Mouse (Mus musculus): ENCODE results near the gene Cit. TPM values are rescaled to one million over a fixed set of nuclear protein-coding genes. Genes with fewer than 3 reads are reported as not detected.
A peak's percentile ranks its signal among the peaks of the same experiment; 100 is the strongest.

Cit gene
- polyA plus RNA-seq, 1 experiment from 2014 or later = 5.4 TPM

DNA sequence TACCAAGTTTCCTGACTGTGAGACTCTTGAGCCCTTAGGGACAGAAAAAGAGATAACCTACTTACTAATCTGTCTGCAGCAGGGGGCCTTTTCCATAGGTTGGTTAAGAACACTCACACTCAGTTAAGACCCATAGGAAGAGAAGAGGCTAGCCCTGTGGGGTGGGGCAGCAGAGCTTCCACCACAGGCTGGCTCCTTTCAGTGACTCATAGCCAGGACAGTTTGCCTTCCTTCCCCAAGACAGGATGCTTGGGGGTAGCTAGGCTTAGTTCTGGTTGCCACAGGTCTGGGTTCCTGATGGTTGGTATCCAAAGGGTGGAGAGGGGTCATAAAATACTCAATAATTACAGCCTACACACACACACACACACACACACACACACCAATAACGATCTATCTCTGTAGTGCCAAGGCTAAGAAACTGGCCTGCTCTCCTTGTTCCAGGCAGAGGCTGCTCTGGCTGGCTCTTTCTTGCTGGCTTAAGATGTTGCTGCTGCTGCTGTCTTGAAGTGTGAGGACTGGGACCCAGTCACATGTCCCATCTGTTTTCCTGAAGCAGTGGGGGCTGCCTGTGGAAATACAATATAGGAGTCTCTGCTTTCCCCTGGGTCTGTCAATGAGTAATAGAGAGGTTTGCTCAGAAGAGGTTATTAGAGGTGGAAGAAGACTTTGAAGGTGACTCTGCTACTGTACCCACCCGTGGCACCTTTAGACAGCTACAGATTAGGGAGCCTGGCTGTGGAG lies 165.0 kb downstream of the Cit start:
- Histone ChIP-seq H3K4me3 (ENCODE audit: low read depth, low read length) (no peak overlapping the region), H3K27ac (replicated peaks) (peak overlapping the region; percentile 73), H3K36me3 (ENCODE audit: control insufficient read depth, insufficient read depth, low read length) (peaks cover 13% of the 10 kb centered on the region), H3K27me3 (ENCODE audit: control insufficient read depth, insufficient read depth, low read length) (no peaks in the 10 kb centered on the region), H3K9ac (ENCODE audit: low read length) (no peak overlapping the region), H3K4me1 (replicated peaks; ENCODE audit: control insufficient read depth, insufficient read depth) (no peaks in the 10 kb centered on the region), H3K4me2 (replicated peaks; ENCODE audit: low read depth) (no peak overlapping the region), H3K9me3 (ENCODE audit: control insufficient read depth, low read length) (no peaks in the 10 kb centered on the region)
- 71% methylated on average over 2 of the region's 2 CpGs for WGBS
- DNase-seq (ENCODE audit: low spot score) (peak; percentile 44), ATAC-seq (ENCODE audit: low FRiP score, low TSS enrichment) (peak; percentile 27; the same call in 1 of the 2 replicates)
- TF ChIP-seq CTCF (IDR thresholded peaks at IDR 0.05; ENCODE audit: low read depth) = no peak
- no peak for TF ChIP-seq EP300 (optimal IDR thresholded peaks at IDR 0.05)

DNA sequence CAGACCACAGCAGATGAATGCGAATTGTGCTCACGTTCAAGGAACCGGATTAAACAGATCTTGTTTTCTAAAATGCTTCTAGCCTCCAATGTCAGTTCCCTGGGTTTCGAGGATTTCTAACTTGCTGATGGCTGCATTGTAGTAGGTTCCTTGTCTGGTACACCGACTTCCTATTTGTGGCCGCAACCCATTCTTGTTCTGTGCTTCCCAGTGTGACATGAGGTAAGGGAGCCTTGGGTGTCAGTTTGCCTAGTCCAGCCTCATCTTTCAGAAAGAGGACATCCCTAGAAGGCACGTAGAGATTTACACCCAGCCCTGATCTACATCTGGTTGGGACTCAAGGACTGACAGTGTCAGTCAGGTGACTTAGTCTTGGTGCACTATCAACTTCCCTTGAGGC lies 166.6 kb downstream of the Cit start:
- DNase-seq (ENCODE audit: low spot score) = no peak
- 94% methylated on average over 7 of the region's 7 CpGs for WGBS
- Histone ChIP-seq H3K4me2 (replicated peaks; ENCODE audit: low read depth) (no peak overlapping the region), H3K27ac (replicated peaks) (no peak overlapping the region), H3K9ac (ENCODE audit: low read length) (no peak overlapping the region), H3K4me1 (replicated peaks; ENCODE audit: control insufficient read depth, insufficient read depth) (no peaks in the 10 kb centered on the region), H3K4me3 (ENCODE audit: low read depth, low read length) (no peak overlapping the region), H3K27me3 (ENCODE audit: control insufficient read depth, insufficient read depth, low read length) (no peaks in the 10 kb centered on the region), H3K36me3 (ENCODE audit: control insufficient read depth, insufficient read depth, low read length) (peaks cover 21% of the 10 kb centered on the region), H3K9me3 (ENCODE audit: control insufficient read depth, low read length) (no peaks in the 10 kb centered on the region)
- ATAC-seq (ENCODE audit: low FRiP score, low TSS enrichment) = no peak
- TF ChIP-seq EP300 (optimal IDR thresholded peaks at IDR 0.05) (no peak), CTCF (IDR thresholded peaks at IDR 0.05; ENCODE audit: low read depth) (no peak)

DNA sequence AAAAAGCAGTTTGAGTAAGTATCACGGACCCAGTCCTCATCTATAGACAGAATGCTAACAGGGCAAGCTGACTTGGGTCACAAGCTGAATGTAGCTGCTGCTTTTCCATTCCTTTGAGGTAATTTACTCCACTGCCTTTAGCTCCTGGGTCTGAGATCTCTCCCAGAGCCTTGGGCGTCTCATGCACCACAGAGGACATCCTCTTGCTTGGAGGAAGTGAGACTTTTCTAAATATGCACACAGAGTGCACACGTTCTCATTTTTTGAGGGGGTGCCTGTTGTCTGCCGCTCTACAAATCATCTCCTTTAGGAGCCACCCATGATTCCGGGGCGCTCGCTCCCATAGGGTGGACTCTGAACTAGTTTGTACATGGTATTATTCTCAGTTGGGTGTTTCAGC lies 167.4 kb downstream of the Cit start:
- no peaks in the 10 kb centered on the region for H3K27me3 ChIP-seq (ENCODE audit: control insufficient read depth, insufficient read depth, low read length)
- 91% methylated on average over 7 of the region's 7 CpGs for WGBS
- H3K4me1 ChIP-seq (replicated peaks; ENCODE audit: control insufficient read depth, insufficient read depth) = no peaks in the 10 kb centered on the region
- H3K4me2 ChIP-seq (replicated peaks; ENCODE audit: low read depth) = no peak overlapping the region
- H3K36me3 ChIP-seq (ENCODE audit: control insufficient read depth, insufficient read depth, low read length) = peaks cover 29% of the 10 kb centered on the region
- ATAC-seq (ENCODE audit: low FRiP score, low TSS enrichment) = no peak
- no peak for DNase-seq (ENCODE audit: low spot score)
- no peaks in the 10 kb centered on the region for H3K9me3 ChIP-seq (ENCODE audit: control insufficient read depth, low read length)
- no peak for TF ChIP-seq CTCF (IDR thresholded peaks at IDR 0.05; ENCODE audit: low read depth)
- no peak overlapping the region for H3K27ac ChIP-seq (replicated peaks)
- H3K4me3 ChIP-seq (ENCODE audit: low read depth, low read length) = no peak overlapping the region
- no peak overlapping the region for H3K9ac ChIP-seq (ENCODE audit: low read length)

DNA sequence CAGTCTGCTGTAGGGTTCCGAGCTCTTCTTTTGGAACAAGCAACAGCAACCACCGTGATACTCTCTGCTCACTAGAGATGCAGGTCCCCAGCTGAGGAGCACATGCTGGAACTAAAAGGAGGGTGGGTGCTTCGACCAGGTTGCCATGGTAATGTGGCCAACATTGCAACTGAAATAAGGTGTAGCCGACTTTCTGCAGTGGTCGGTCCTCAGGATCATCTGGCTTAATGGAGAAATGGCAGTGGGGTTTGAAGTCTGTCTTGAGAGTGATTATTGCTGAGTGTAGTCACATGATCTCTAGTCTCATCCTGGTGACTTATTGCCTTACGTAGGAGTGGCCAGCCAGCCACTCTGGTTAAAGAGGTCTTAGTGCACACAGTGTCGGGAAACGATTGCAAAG lies 168.7 kb downstream of the Cit start:
- Histone ChIP-seq H3K4me1 (replicated peaks; ENCODE audit: control insufficient read depth, insufficient read depth) (no peaks in the 10 kb centered on the region), H3K4me3 (ENCODE audit: low read depth, low read length) (no peak overlapping the region), H3K9me3 (ENCODE audit: control insufficient read depth, low read length) (no peaks in the 10 kb centered on the region), H3K4me2 (replicated peaks; ENCODE audit: low read depth) (no peak overlapping the region), H3K27ac (replicated peaks) (no peak overlapping the region), H3K27me3 (ENCODE audit: control insufficient read depth, insufficient read depth, low read length) (no peaks in the 10 kb centered on the region), H3K36me3 (ENCODE audit: control insufficient read depth, insufficient read depth, low read length) (peaks cover 39% of the 10 kb centered on the region), H3K9ac (ENCODE audit: low read length) (no peak overlapping the region)
- DNase-seq (ENCODE audit: low spot score) (no peak), ATAC-seq (ENCODE audit: low FRiP score, low TSS enrichment) (no peak)
- TF ChIP-seq EP300 (optimal IDR thresholded peaks at IDR 0.05) (no peak), CTCF (IDR thresholded peaks at IDR 0.05; ENCODE audit: low read depth) (no peak)
- WGBS = 81% methylated on average over 8 of the region's 8 CpGs

DNA sequence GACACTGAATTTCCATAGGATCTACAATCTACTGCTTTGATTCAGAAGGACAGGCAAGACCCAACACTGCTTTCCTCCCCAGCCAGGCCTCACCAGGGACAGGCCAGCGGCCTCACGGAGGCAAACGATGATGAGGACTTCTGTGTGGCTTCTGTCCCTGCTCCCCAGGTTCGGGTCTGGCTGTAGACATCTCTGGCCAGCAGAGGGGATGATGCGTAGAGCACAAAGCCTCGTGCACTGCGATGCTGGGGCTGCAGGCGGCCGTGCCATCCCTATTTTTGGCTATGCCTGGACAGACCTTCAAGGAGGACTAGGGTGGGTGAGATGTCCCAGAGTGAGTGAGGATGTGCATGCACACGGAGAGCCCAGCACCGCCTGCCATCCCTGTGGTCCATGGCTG lies 169.2 kb downstream of the Cit start:
- H3K27ac ChIP-seq (replicated peaks) = no peak overlapping the region
- no peak overlapping the region for H3K4me2 ChIP-seq (replicated peaks; ENCODE audit: low read depth)
- no peak for ATAC-seq (ENCODE audit: low FRiP score, low TSS enrichment)
- DNase-seq (ENCODE audit: low spot score) = no peak
- peaks cover 42% of the 10 kb centered on the region for H3K36me3 ChIP-seq (ENCODE audit: control insufficient read depth, insufficient read depth, low read length)
- H3K4me1 ChIP-seq (replicated peaks; ENCODE audit: control insufficient read depth, insufficient read depth) = no peaks in the 10 kb centered on the region
- H3K4me3 ChIP-seq (ENCODE audit: low read depth, low read length) = no peak overlapping the region
- TF ChIP-seq EP300 (optimal IDR thresholded peaks at IDR 0.05) (no peak), CTCF (IDR thresholded peaks at IDR 0.05; ENCODE audit: low read depth) (no peak)
- H3K9me3 ChIP-seq (ENCODE audit: control insufficient read depth, low read length) = no peaks in the 10 kb centered on the region
- H3K27me3 ChIP-seq (ENCODE audit: control insufficient read depth, insufficient read depth, low read length) = no peaks in the 10 kb centered on the region
- WGBS = 91% methylated on average over 11 of the region's 11 CpGs
- no peak overlapping the region for H3K9ac ChIP-seq (ENCODE audit: low read length)

DNA sequence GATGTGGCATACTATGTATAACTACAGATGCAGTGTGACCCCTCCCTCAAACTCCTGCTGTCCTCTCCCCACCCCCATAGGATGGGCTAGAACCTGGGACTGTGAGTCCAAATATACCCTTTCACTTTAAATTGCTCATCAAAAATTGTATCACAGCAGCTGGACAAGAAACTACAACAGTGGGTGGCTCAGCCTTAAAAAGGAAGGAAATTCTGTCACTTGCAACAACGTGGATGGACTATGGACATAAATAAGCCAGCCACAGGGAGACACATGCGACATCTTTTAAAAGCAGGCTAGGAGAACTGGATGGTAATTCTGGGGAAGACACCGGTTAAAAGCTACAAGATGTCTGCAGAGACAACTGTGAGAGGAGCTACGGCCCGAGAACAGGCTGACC lies 171.5 kb downstream of the Cit start:
- Histone ChIP-seq H3K27me3 (ENCODE audit: control insufficient read depth, insufficient read depth, low read length) (no peaks in the 10 kb centered on the region), H3K27ac (replicated peaks) (no peak overlapping the region), H3K4me1 (replicated peaks; ENCODE audit: control insufficient read depth, insufficient read depth) (no peaks in the 10 kb centered on the region), H3K36me3 (ENCODE audit: control insufficient read depth, insufficient read depth, low read length) (peaks cover 55% of the 10 kb centered on the region), H3K4me3 (ENCODE audit: low read depth, low read length) (no peak overlapping the region), H3K9me3 (ENCODE audit: control insufficient read depth, low read length) (no peaks in the 10 kb centered on the region), H3K9ac (ENCODE audit: low read length) (no peak overlapping the region), H3K4me2 (replicated peaks; ENCODE audit: low read depth) (no peak overlapping the region)
- 89% methylated on average over 5 of the region's 5 CpGs for WGBS
- DNase-seq (ENCODE audit: low spot score) (no peak), ATAC-seq (ENCODE audit: low FRiP score, low TSS enrichment) (no peak)
- TF ChIP-seq EP300 (optimal IDR thresholded peaks at IDR 0.05) (no peak), CTCF (IDR thresholded peaks at IDR 0.05; ENCODE audit: low read depth) (no peak)
